ENCODE assay signal across 11 mouse cellular contexts in genomic region chr17:5813863-5814640, GRCm38 (mm10). TPM values are rescaled to one million over a fixed set of nuclear protein-coding genes. Genes with fewer than 3 reads are reported as not detected.
A peak's percentile ranks its signal among the peaks of the same experiment; 100 is the strongest.
DNase-seq lines count a peak whose midpoint lies in the region; ATAC-seq lines count a peak whose summit lies in the region.
"Had no signal": no experiment of that assay in that cellular context is flagged by ENCODE, and none has a peak within 500 bp of the region (broad histone marks: within the 10 kb centered on the region; RNA-seq: fewer than 3 reads in every experiment).

No protein-coding gene starts in this region.

- DNase-seq in adrenal gland, adult 2 months, result peak; percentile 65
- DNase-seq in adrenal gland, postnatal 25 days, result no peak
- peak; percentile 34 for DNase-seq in lung, postnatal 10 days
- DNase-seq in lung, postnatal 25 days (ENCODE audit: low spot score), result no peak
- DNase-seq in adrenal gland, postnatal 14 days, result peak; percentile 57
- no peak for DNase-seq in thymus, adult 18-20 months
- DNase-seq in cerebellum, adult 8-10 months, result no peak
- DNase-seq: cerebellum, adult 2 months; gastrocnemius, postnatal 36 days; liver, embryonic 13.5 days had no signal

- ATAC-seq in megakaryocyte progenitor cell, adult 5-6 weeks (replicated peaks; ENCODE audit: poor library complexity), result peak; percentile 49; the same call in 1 of the 2 replicates

RNA-seq across cellular contexts. Expression of gene Snx9, which starts 27.1 kb away (rescaled TPM):
- 10 to 100 TPM; 48.4 to 55.9 TPM for total RNA-seq in adrenal gland, adult 2 months (2021)
- 26.0 and 28.3 TPM in 2 replicates for polyA plus RNA-seq in adrenal gland, adult 2 months (2012; rRNA removed)
- total RNA-seq in adrenal gland, postnatal 25 days (2021), result 48.2 and 51.3 TPM in 2 replicates
- total RNA-seq in adrenal gland, postnatal 14 days (2021), result 48.4 and 49.2 TPM in 2 replicates
- 50.4 and 52.7 TPM in 2 replicates for total RNA-seq in megakaryocyte progenitor cell, adult 5-6 weeks (2015)
- 31.3 and 35.4 TPM in 2 replicates for total RNA-seq in megakaryocyte progenitor cell, adult 5-6 weeks (2017)

Comparison
In these comparisons a context has a peak if more than half of its experiments do, and no peak if none do; other contexts are left out.
1. DNase-seq: peak in adrenal gland, adult 2 months (single experiment), lung, postnatal 10 days (single experiment) and adrenal gland, postnatal 14 days (single experiment); none in adrenal gland, postnatal 25 days (single experiment), lung, postnatal 25 days (single experiment), thymus, adult 18-20 months (0 of 2) and cerebellum, adult 8-10 months (single experiment).